Mouse (Mus musculus): Measurements from ENCODE around the gene Tssk2. TPM values are rescaled to one million over a fixed set of nuclear protein-coding genes. Genes with fewer than 3 reads are reported as not detected.

Tssk2 gene
- polyA plus RNA-seq, 1 experiment, result 0.05 TPM

DNA sequence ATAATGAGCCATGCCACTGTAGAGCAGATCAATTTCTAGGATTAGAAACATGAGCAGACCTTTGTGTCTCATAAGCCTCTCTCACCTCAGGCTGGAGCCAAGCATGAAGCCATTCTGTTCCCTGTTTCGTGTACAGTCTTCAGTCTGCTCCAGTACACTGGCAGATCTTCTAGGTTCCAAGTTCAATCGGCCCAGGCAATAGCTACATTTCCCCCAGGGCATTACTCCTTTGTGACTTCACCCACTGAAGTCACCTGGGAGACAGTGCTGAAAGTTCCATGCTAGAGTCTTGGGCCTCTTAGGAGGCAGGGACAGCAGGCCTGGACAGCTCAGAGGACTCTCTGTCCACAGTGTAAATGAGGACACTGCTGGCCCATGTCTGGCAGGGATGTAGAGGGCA lies 4.5 kb upstream of the Tssk2 start, which contains the start of gene Tssk1:
Tssk1 (plus strand) TSS at position 301 of the 400 bp plus-strand sequence.
- Histone ChIP-seq H3K27me3 (replicated peaks; ENCODE audit: control insufficient read depth, insufficient read depth, low read length) (no peaks in the 10 kb centered on the region), H3K4me3 (ENCODE audit: insufficient read depth, low read depth, low read length) (no peak within 1 kb of the TSS), H3K4me1 (ENCODE audit: control insufficient read depth, insufficient read depth, low read length) (peaks cover 16% of the 10 kb centered on the region), H3K27ac (ENCODE audit: insufficient read depth, low read depth, low read length) (no peak within 1 kb of the TSS), H3K36me3 (ENCODE audit: control insufficient read depth, insufficient read depth, low read length) (no peaks in the 10 kb centered on the region)
- TF ChIP-seq POLR2A (IDR thresholded peaks at IDR 0.05; ENCODE audit: low read depth, low read length), result no peak
- TF ChIP-seq CTCF (conservative IDR thresholded peaks at IDR 0.05; ENCODE audit: insufficient read depth, insufficient read length, low read depth, low read length), result no peak
- WGBS, result 63% methylated on average over 2 of the region's 2 CpGs
- no peak for DNase-seq

DNA sequence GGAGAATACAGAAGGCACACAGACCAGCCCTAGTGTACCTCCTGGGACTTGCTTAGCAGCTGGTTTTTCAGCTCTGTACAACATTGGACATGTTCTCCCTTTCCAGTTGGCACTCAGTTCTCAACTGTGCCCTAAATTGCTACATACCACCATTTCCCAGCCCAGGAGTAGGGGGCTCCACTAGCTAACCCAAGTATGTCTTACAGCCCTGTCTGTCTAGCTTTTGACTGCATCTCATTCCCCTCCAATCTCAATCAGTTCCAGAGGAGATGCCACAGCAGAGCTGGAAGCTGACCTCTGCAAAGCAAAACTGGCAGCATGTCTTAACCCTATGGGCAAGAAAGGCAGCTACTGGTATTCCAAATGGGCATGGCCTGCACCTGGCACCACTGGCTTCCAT lies 2.3 kb upstream of the Tssk2 start:
- no peak overlapping the region for H3K27ac ChIP-seq (ENCODE audit: insufficient read depth, low read depth, low read length)
- H3K4me1 ChIP-seq (ENCODE audit: control insufficient read depth, insufficient read depth, low read length), result peaks cover 6% of the 10 kb centered on the region; the same call in 1 of the 2 replicates

DNA sequence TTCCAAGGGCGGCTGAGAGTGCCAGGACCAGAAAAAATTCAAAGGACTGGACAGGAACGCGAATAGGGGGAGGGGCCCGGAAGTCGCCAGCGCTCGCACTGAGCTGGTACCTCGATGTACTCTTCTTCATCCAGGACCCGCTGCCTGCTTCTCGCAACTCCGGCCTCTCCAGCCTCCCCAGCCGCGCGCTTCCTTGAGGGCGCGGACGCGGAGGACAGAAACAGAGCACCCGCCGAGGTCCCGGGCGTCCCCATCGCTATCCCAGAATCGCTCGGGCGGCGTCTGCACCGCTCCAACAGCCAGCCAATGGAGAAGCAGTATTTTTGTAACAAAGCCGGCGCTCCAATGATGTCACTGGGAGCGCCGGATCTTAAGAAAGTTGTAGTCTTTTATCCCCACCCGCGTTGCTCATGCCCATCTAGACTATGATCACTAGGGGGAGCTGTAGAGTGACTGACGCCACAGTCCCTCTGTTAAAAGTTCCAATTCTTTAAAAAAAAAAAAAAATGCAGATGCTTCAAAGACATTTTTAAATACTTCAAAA lies 12.7 kb downstream of the Tssk2 start, which contains the start of gene Ess2:
Ess2 (minus strand) TSS at position 297 of the 544 bp plus-strand sequence.
- peaks cover 4% of the 10 kb centered on the region; the same call in 1 of the 2 replicates for H3K27me3 ChIP-seq (replicated peaks; ENCODE audit: control insufficient read depth, insufficient read depth, low read length)
- DNase-seq, result peak; percentile 97
- peaks cover 4% of the 10 kb centered on the region; the same call in 1 of the 2 replicates for H3K4me1 ChIP-seq (ENCODE audit: control insufficient read depth, insufficient read depth, low read length)
- H3K36me3 ChIP-seq (ENCODE audit: control insufficient read depth, insufficient read depth, low read length), result no peaks in the 10 kb centered on the region; the same call in 1 of the 2 replicates
- peak within 1 kb of the TSS; percentile 57 for H3K27ac ChIP-seq (ENCODE audit: insufficient read depth, low read depth, low read length)
- peak within 1 kb of the TSS; percentile 88 for H3K4me3 ChIP-seq (ENCODE audit: insufficient read depth, low read depth, low read length)
- under 1% methylated on average over 35 of the region's 35 CpGs for WGBS
- TF ChIP-seq POLR2A (IDR thresholded peaks at IDR 0.05; ENCODE audit: low read depth, low read length) (no peak), CTCF (conservative IDR thresholded peaks at IDR 0.05; ENCODE audit: insufficient read depth, insufficient read length, low read depth, low read length) (peak; percentile 76)

More for the DNA sequence above, 2.3 kb upstream of the Tssk2 start:
- DNase-seq, result no peak
- no peaks in the 10 kb centered on the region for H3K36me3 ChIP-seq (ENCODE audit: control insufficient read depth, insufficient read depth, low read length)
- no peak for TF ChIP-seq CTCF (conservative IDR thresholded peaks at IDR 0.05; ENCODE audit: insufficient read depth, insufficient read length, low read depth, low read length)
- TF ChIP-seq POLR2A (IDR thresholded peaks at IDR 0.05; ENCODE audit: low read depth, low read length), result no peak
- no peak overlapping the region for H3K4me3 ChIP-seq (ENCODE audit: insufficient read depth, low read depth, low read length)
- H3K27me3 ChIP-seq (replicated peaks; ENCODE audit: control insufficient read depth, insufficient read depth, low read length), result no peaks in the 10 kb centered on the region

DNA sequence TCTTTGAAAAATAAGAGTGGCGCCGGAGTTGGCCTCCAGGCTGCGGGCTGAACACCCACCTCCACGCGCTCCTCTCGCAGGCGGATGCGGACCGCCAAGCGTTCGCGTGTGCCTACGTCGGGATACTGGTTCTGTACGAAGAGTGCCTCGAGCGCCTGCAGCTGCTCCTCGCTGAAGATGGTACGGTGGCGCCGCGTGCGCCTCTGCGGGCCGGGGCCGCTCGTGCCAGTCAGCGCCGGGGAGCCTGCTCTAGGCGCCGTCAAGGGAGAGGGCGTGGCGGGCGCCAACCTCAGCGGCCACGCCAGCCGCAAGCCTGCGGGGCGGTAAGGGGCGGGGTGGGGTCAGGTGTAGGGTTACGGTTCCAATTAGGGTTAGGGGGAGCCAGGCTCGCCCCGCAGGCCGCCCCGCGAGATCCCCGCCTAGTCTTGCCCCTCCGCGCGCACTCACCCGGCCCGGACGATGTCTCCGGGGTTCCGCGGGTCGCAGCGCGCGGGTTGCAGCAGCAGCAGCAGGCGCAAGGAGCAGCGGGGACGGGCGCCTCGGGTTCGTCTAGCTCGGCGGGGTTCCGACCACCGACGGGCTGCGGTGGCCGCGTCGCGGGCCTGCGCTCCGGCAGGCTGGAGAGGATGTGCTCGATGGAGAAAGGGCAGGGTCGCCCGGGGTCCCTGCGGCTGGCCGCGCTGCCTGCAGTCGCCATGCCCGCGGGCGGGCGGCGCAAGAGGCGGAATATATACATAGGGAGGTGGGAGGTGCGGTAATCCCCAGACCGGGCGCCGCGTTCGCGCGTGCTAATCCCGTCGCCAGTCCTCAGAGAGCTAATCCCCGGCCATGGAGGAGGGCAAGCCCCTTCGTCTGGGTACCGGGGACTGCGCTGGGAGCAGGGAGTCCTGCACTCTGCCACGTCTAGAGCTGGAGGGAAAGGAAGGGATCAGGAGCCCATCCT lies 16.1 kb downstream of the Tssk2 start, which contains the start of gene Gsc2:
Gsc2 (minus strand) TSS at position 753 of the 943 bp plus-strand sequence.
- no peak within 1 kb of the TSS for H3K27ac ChIP-seq (ENCODE audit: insufficient read depth, low read depth, low read length)
- peaks cover 4% of the 10 kb centered on the region; the same call in 1 of the 2 replicates for H3K27me3 ChIP-seq (replicated peaks; ENCODE audit: control insufficient read depth, insufficient read depth, low read length)
- 1% methylated on average over 105 of the region's 106 CpGs for WGBS
- TF ChIP-seq POLR2A (IDR thresholded peaks at IDR 0.05; ENCODE audit: low read depth, low read length), result no peak
- no peak for TF ChIP-seq CTCF (conservative IDR thresholded peaks at IDR 0.05; ENCODE audit: insufficient read depth, insufficient read length, low read depth, low read length)
- no peak within 1 kb of the TSS; the same call in 1 of the 2 replicates for H3K4me3 ChIP-seq (ENCODE audit: insufficient read depth, low read depth, low read length)
- no peaks in the 10 kb centered on the region for H3K36me3 ChIP-seq (ENCODE audit: control insufficient read depth, insufficient read depth, low read length)
- DNase-seq, result peak; percentile 9
- peaks cover 4% of the 10 kb centered on the region; the same call in 1 of the 2 replicates for H3K4me1 ChIP-seq (ENCODE audit: control insufficient read depth, insufficient read depth, low read length)

DNA sequence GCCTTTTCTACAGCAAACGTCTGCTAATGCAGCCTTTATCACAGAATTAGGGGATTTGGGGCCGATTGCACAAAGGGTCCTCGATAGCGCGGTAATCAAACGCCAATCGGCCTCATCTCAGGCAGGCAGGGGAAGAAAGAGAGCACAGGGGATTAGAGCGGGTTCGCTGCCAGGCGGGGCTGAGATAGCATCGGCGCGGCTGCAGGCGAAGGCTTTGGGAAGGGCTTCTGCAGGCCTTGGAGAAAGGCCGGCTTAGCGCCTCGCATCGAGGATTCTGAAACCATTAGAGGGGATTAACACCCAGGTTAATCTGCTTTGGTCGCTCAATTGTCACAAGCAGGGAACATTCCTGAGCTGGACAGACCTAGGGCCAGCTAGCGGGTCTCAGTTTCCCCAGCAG lies 22.1 kb downstream of the Tssk2 start:
- Histone ChIP-seq H3K36me3 (ENCODE audit: control insufficient read depth, insufficient read depth, low read length) (no peaks in the 10 kb centered on the region), H3K4me3 (ENCODE audit: insufficient read depth, low read depth, low read length) (no peak overlapping the region), H3K27me3 (replicated peaks; ENCODE audit: control insufficient read depth, insufficient read depth, low read length) (no peaks in the 10 kb centered on the region), H3K27ac (ENCODE audit: insufficient read depth, low read depth, low read length) (no peak overlapping the region), H3K4me1 (ENCODE audit: control insufficient read depth, insufficient read depth, low read length) (peaks cover 10% of the 10 kb centered on the region; the same call in 1 of the 2 replicates)
- TF ChIP-seq CTCF (conservative IDR thresholded peaks at IDR 0.05; ENCODE audit: insufficient read depth, insufficient read length, low read depth, low read length), result no peak
- no peak for TF ChIP-seq POLR2A (IDR thresholded peaks at IDR 0.05; ENCODE audit: low read depth, low read length)
- no peak for DNase-seq
- WGBS, result 32% methylated on average over 20 of the region's 20 CpGs

DNA sequence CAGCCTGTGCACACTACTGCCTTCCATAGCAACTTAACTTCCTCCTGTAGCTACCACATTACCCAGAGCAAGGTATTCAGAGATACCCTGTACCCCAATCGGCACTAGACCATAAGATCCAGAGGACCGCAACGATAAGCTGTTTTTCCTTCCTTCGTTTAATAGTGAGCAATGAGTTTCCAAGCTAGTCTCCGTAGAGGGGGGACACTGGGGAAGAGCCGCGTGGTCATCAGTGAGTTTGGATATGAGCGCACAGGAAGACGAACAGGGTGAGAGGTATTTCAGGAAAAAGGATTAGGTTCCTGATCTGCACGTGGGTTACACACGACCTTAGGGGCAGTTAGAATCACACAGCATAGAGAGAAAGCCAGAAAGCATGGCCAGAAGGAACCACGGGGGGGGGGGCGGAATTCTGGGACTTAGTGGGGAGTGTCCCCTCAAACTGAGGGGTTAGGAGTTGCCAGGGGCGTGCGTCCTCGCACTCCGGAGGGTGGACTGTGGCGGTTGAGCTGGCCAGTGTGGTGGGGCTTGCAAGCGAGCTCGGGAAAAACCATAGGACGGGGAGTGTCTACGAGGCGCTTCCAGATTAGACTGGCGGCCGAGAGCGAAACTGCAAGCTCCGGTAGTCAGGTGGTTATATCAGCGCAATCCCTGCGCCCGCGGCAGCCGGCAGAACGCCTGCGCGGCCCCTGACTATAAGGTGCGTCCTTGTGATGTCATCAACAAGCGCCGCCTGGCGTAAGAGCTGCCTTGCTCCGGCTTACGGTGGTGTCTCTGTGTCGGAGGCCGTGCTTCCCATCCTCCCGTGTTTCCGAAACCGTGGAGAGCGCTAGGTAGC lies 23.1 kb downstream of the Tssk2 start:
- peak; percentile 97 for DNase-seq
- no peaks in the 10 kb centered on the region for H3K36me3 ChIP-seq (ENCODE audit: control insufficient read depth, insufficient read depth, low read length)
- peak overlapping the region; percentile 91 for H3K4me3 ChIP-seq (ENCODE audit: insufficient read depth, low read depth, low read length)
- H3K27ac ChIP-seq (ENCODE audit: insufficient read depth, low read depth, low read length), result peak overlapping the region; percentile 81
- no peaks in the 10 kb centered on the region for H3K27me3 ChIP-seq (replicated peaks; ENCODE audit: control insufficient read depth, insufficient read depth, low read length)
- TF ChIP-seq POLR2A (IDR thresholded peaks at IDR 0.05; ENCODE audit: low read depth, low read length) (peak; percentile 84), CTCF (conservative IDR thresholded peaks at IDR 0.05; ENCODE audit: insufficient read depth, insufficient read length, low read depth, low read length) (peak; percentile 52)
- peaks cover 10% of the 10 kb centered on the region; the same call in 1 of the 2 replicates for H3K4me1 ChIP-seq (ENCODE audit: control insufficient read depth, insufficient read depth, low read length)
- WGBS, result under 1% methylated on average over 47 of the region's 47 CpGs

All from kidney, adult 2 months (tissue).